Mouse (Mus musculus) forebrain, embryonic 11.5 days (tissue): ENCODE data around the gene Zbtb43. TPM values are rescaled to one million over a fixed set of nuclear protein-coding genes. Genes with fewer than 3 reads are reported as not detected.

Source experiments
- ATAC-seq: fragments of 200-750 bp; cut with Nextera tagmentation; replicated peaks from 2 replicates; pipeline ENCODE4 v1.8.0; 2017; ENCODE audit warnings: moderate TSS enrichment; ENCODE audit not compliant: low FRiP score
- DNase-seq: peaks from one replicate; pipeline ENCODE4 v3.0.0-alpha.2; 2017; ENCODE audit warnings: low spot score
- H3K27ac ChIP-seq: fragments of 300-500 bp; sonication (generic); 2 replicates; pipeline ENCODE4 v1.5.1; 2014; ENCODE audit warnings: low read depth, low read length
- H3K27me3 ChIP-seq: fragments of 300-500 bp; sonication (generic); 2 replicates; pipeline ENCODE4 v1.6.1; 2014; ENCODE audit warnings: mild to moderate bottlenecking, low read length, mixed read lengths; ENCODE audit not compliant: control insufficient read depth, insufficient read depth
- H3K36me3 ChIP-seq: fragments of 300-500 bp; sonication (generic); 2 replicates; pipeline ENCODE4 v1.6.1; 2014; ENCODE audit warnings: mild to moderate bottlenecking, low read length, moderate library complexity, mixed read lengths; ENCODE audit not compliant: control insufficient read depth, insufficient read depth
- H3K4me1 ChIP-seq: fragments of 300-500 bp; sonication (generic); replicated peaks from 2 replicates; pipeline ENCODE4 v1.6.1; 2014; ENCODE audit warnings: low read length, mixed read lengths; ENCODE audit not compliant: control insufficient read depth, insufficient read depth
- H3K4me2 ChIP-seq: fragments of 300-500 bp; sonication (generic); 2 replicates; pipeline ENCODE4 v1.6.1; 2014; ENCODE audit warnings: low read depth, mild to moderate bottlenecking, low read length, moderate library complexity, mixed read lengths; ENCODE audit not compliant: severe bottlenecking
- H3K4me3 ChIP-seq: fragments of 300-500 bp; sonication (generic); 2 replicates; pipeline ENCODE4 v1.5.1; 2014; ENCODE audit warnings: low read depth, low read length
- H3K9ac ChIP-seq: fragments of 300-500 bp; sonication (generic); 2 replicates; pipeline ENCODE4 v1.6.1; 2014; ENCODE audit warnings: low read length
- H3K9me3 ChIP-seq: fragments of 300-500 bp; sonication (generic); 2 replicates; pipeline ENCODE4 v1.6.1; 2016; ENCODE audit warnings: low read length, mixed read lengths; ENCODE audit not compliant: control insufficient read depth
- WGBS: fragments of 180-500 bp; shearing (Covaris S2); extraction: QIAGEN DNeasy Blood & Tissue Kit; methylation state at CpG from one replicate; pipeline ENCODE4 v1.1.7; 2014; 5-methylcytosine and 5-hydroxymethylcytosine counted together
- polyA plus RNA-seq: library from polyadenylated mRNA; unstranded; fragments of >200 nt; fragmentation: Nextera tagmentation; extraction: Ambion mirVana; gene quantifications from 2 replicates; pipeline ENCODE4 v1.2.1, GENCODE M21; 2014

Zbtb43 gene
- polyA plus RNA-seq, 1 experiment from 2014 or later: 23.7 TPM

DNA sequence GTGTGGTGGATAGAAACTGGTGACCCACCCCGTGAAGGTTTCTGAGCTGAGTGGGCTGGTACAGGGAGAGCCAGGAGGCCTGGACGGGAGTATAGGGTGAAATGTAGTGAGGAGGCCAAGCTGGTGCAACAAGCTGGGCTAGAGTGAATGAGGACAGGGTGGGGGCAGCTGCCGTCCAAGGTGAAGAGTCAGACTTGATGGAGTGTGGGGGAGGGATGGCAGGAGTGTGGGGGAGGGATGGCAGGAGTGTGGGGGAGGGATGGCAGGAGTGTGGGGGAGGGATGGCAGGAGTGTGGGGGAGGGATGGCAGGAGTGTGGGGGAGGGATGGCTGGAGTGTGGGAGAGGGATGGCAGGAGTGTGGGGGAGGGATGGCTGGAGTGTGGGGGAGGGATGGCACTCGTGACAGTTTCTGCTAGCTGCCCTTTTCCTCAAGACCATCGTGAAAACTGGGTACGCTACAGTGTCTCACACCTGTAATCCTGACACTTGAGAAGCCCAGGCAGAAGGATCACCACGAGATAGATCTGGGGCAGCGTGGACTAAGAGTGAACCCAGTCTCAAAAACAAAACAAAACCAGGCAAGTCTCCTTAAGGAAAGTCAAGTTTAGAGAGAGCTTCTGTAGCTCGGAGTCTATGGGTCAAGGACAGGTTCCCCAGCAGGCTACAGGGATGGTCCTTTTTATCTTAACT, 28.2 kb downstream of the Zbtb43 start:
- WGBS: 19% methylated on average over 9 of the region's 9 CpGs
- Histone ChIP-seq H3K36me3 (no peaks in the 10 kb centered on the region), H3K4me2 (peak overlapping the region; percentile 24; the same call in 1 of the 2 replicates), H3K4me3 (no peak overlapping the region), H3K9me3 (no peaks in the 10 kb centered on the region), H3K27ac (no peak overlapping the region; the same call in 1 of the 2 replicates), H3K9ac (peak overlapping the region; percentile 23), H3K4me1 (peaks cover 28% of the 10 kb centered on the region), H3K27me3 (no peaks in the 10 kb centered on the region)
- ATAC-seq (no peak), DNase-seq (no peak)

DNA sequence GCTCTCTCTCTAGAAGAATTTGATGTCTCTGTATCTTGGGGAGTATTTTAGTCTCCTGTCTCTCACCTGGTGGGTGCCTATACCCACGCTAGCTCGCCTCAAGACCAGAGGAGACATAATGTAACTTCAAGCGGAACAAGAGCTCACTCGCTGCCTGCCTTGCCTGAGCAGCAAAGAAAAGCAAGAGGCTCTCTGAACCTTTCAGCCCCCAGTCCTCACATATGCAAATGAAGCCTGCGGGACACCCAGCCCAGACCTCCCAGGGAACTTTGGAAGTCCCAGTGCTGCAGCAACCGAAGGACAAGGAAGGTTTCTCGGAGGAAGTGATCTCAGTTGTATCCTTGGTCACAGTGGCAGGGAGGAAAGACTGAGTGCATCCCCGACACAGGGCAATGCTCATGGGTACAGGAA, 28.9 kb downstream of the Zbtb43 start:
- WGBS: 2% methylated on average over 8 of the region's 8 CpGs
- Histone ChIP-seq H3K4me1 (peaks cover 28% of the 10 kb centered on the region), H3K4me2 (peak overlapping the region; percentile 24; the same call in 1 of the 2 replicates), H3K36me3 (no peaks in the 10 kb centered on the region), H3K4me3 (no peak overlapping the region), H3K9ac (peak overlapping the region; percentile 23), H3K9me3 (no peaks in the 10 kb centered on the region), H3K27me3 (no peaks in the 10 kb centered on the region), H3K27ac (no peak overlapping the region; the same call in 1 of the 2 replicates)
- ATAC-seq (no peak), DNase-seq (peak; percentile 66)

DNA sequence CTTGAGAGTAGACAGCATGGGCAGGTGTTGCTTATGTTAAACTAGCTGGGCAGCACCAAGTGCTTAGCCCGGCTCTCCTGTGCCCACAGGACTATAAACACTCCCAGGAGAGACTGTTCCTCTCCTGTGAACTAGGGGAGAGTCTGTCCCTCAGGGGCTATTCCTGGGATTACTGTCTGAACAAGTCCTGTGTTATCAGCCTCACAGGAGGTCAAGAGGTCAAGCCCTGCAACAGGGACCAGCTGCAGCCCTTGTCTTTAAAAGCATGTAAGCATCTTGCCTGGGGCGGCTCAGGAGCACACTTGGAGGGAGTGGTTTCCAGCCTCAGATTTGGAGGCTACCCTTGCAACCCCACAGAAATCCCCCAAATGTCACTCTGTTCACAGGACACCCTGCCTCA, 30.0 kb downstream of the Zbtb43 start:
- DNase-seq: peak; percentile 51
- no peak overlapping the region for H3K9ac ChIP-seq
- WGBS: 17% methylated on average over 2 of the region's 2 CpGs
- H3K4me1 ChIP-seq: peaks cover 28% of the 10 kb centered on the region
- H3K27me3 ChIP-seq: no peaks in the 10 kb centered on the region
- H3K27ac ChIP-seq: no peak overlapping the region
- ATAC-seq: no peak
- H3K36me3 ChIP-seq: no peaks in the 10 kb centered on the region
- H3K9me3 ChIP-seq: no peaks in the 10 kb centered on the region
- H3K4me2 ChIP-seq: no peak overlapping the region
- H3K4me3 ChIP-seq: no peak overlapping the region

DNA sequence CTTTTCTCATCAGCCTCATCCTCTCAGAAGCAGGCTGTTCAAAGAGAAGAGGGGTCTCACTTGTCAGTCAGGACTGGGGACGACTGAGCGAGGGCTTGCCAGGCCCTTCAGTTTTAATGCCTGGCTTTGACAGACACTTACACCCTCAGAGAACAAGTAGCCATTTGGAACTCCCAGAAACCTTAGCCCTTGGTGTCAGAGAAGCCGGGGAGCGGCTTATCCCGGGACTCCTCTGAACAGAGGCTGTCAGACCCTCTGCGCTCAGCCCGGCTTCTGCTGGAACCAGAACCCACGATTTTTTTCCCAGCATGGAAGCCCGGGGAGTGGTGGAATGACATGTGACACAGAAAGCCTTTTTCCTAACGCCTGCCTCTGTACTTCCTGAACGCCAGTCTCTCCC, 31.2 kb downstream of the Zbtb43 start:
- no peak overlapping the region for H3K9ac ChIP-seq
- no peak overlapping the region for H3K4me2 ChIP-seq
- DNase-seq (peak; percentile 59), ATAC-seq (no peak)
- H3K36me3 ChIP-seq: no peaks in the 10 kb centered on the region
- 32% methylated on average over 11 of the region's 11 CpGs for WGBS
- H3K4me3 ChIP-seq: no peak overlapping the region
- H3K9me3 ChIP-seq: no peaks in the 10 kb centered on the region
- no peaks in the 10 kb centered on the region for H3K27me3 ChIP-seq
- peaks cover 28% of the 10 kb centered on the region for H3K4me1 ChIP-seq
- H3K27ac ChIP-seq: no peak overlapping the region

GRCm38 (mm10) chr2:33436035-33436580, 32.3 kb downstream of the Zbtb43 start:
- Histone ChIP-seq H3K9me3 (no peaks in the 10 kb centered on the region), H3K9ac (peak overlapping the region; percentile 30; the same call in 1 of the 2 replicates), H3K36me3 (no peaks in the 10 kb centered on the region), H3K27ac (peak overlapping the region; percentile 43; the same call in 1 of the 2 replicates), H3K4me1 (peaks cover 28% of the 10 kb centered on the region), H3K4me2 (peak overlapping the region; percentile 22), H3K27me3 (no peaks in the 10 kb centered on the region), H3K4me3 (no peak overlapping the region; the same call in 1 of the 2 replicates)
- DNase-seq (peak; percentile 73), ATAC-seq (no peak)
- WGBS: 11% methylated on average over 16 of the region's 16 CpGs

DNA sequence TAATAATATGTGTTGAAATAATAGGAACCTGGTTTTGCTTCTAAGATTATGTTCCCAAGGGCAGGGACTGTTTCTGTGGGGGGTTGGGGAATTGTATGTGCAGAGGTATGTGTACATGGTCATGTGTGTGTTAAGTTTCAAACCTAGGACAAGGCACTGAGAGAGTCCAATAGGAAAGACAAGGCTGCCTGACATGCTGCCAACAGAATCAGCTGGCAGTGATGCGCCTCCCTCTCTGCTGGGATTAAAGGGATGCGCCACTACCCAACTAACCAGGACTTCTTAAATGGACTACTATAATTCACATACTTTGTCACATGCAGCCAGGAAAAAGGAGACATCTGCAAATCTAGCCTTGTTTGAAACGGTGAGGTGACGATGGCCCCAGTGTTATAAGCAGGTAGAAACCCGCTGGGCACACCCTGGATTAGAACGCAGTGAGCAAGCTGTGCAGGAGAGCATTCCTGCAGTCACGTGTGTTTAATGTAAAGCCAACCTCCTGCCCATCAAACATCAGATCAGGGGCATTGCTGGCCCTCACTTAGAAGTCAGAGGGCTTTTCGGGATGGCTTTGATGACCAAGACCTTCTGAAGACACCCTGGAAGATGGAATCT, 33.2 kb downstream of the Zbtb43 start:
- 47% methylated on average over 8 of the region's 8 CpGs for WGBS
- Histone ChIP-seq H3K9me3 (no peaks in the 10 kb centered on the region), H3K4me3 (no peak overlapping the region), H3K4me1 (peaks cover 28% of the 10 kb centered on the region), H3K4me2 (no peak overlapping the region), H3K36me3 (no peaks in the 10 kb centered on the region), H3K9ac (no peak overlapping the region), H3K27me3 (no peaks in the 10 kb centered on the region), H3K27ac (no peak overlapping the region; the same call in 1 of the 2 replicates)
- no peak for DNase-seq
- ATAC-seq: no peak

DNA sequence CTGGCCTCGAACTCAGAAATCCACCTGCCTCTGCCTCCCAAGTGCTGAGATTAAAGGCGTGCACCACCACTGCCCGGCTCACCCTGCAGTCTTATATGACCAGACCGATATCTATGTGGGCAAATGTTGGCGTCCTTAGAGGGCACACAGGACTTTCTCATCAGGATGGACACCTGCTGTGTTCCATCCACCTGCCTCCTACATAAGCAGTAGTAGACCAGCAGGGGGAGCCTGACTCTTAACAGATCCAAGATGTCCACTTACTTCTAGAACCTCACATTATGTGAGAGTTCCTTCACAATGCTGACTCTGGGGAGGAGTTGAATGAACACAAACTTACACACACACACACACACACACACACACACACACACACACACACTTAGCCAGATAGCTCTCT, 35.5 kb downstream of the Zbtb43 start:
- no peak overlapping the region for H3K9ac ChIP-seq
- no peak for DNase-seq
- H3K27me3 ChIP-seq: no peaks in the 10 kb centered on the region
- no peak overlapping the region for H3K4me3 ChIP-seq
- H3K9me3 ChIP-seq: no peaks in the 10 kb centered on the region
- 59% methylated on average over 5 of the region's 5 CpGs for WGBS
- no peak overlapping the region for H3K4me2 ChIP-seq
- no peak for ATAC-seq
- peaks cover 15% of the 10 kb centered on the region; the same call in 1 of the 2 replicates for H3K4me1 ChIP-seq
- H3K27ac ChIP-seq: no peak overlapping the region
- no peaks in the 10 kb centered on the region for H3K36me3 ChIP-seq

DNA sequence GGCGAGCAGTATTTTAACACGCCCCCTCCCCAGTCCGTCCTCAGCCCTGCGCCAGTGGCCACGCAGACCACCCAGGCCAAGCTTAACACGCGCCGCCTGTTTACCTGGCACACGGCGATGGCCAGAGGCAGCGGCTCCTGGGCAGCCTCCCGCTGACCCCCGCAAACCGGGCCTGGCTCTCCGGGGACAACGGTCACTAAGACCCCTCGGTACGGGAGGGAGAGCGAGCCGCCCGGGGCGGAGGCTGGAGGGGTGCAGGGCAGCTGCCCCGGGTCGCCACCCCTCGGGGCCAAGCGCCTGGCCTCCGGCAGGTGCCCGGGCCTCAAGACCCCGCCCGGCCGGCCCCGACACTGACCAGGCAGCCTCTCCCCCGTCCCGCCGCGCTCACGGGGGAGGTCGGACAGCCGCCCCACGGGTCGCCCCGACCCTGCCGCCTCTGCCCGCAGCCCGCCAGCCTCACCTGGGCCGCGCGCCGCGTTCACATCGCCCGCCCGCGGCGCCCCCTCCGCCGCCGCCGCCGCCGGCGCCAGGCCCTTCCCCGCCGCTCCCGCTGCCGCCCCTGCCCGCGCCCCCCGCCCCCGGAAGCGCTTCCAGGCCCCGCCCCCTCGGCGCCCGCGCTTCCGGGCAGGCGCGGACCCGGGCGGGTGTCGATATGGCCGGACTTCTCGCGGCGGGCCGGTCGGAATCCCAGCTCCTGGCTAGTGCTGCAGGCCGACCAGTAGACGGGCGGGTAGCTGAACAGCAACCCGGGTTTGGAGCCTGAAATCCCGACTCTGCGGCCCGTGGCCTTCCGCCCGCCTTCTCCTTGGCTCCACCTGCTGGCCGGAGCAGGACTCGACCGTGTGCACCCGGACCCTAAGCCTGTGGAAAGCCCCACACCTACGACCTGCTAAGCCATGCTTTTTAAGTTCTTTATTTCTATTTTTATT, 37.3 kb downstream of the Zbtb43 start, which contains the start of gene Zbtb34:
Gene Zbtb34, minus strand, starts transcription at position 554 of the 929 bp plus-strand sequence.
- H3K9me3 ChIP-seq: no peaks in the 10 kb centered on the region
- under 1% methylated on average over 85 of the region's 102 CpGs for WGBS
- peak within 1 kb of the TSS; percentile 87 for H3K9ac ChIP-seq
- peak; percentile 74 for ATAC-seq
- H3K27ac ChIP-seq: peak within 1 kb of the TSS; percentile 37; the same call in 1 of the 2 replicates
- no peaks in the 10 kb centered on the region for H3K27me3 ChIP-seq
- H3K4me3 ChIP-seq: peak within 1 kb of the TSS; percentile 98
- H3K36me3 ChIP-seq: no peaks in the 10 kb centered on the region
- H3K4me2 ChIP-seq: peak within 1 kb of the TSS; percentile 94
- peak; percentile 85 for DNase-seq
- H3K4me1 ChIP-seq: peaks cover 7% of the 10 kb centered on the region; the same call in 1 of the 2 replicates
